Mouse (Mus musculus): Measurements from ENCODE around the gene Glul.

- TF ChIP-seq CTCF (IDR thresholded peaks at IDR 0.05; ENCODE audit: borderline replicate concordance, extremely low read depth, insufficient read depth, insufficient read length), result no peak
- no peak for TF ChIP-seq POLR2A (IDR thresholded peaks at IDR 0.05; ENCODE audit: borderline replicate concordance, extremely low read depth, insufficient read depth, insufficient read length, poor library complexity, severe bottlenecking)
Observed at GRCm38 (mm10) chr1:153908741-153909140, 9.0 kb downstream of the Glul start.
